Mouse (Mus musculus): Measurements from ENCODE around the gene Cdk8.

DNA sequence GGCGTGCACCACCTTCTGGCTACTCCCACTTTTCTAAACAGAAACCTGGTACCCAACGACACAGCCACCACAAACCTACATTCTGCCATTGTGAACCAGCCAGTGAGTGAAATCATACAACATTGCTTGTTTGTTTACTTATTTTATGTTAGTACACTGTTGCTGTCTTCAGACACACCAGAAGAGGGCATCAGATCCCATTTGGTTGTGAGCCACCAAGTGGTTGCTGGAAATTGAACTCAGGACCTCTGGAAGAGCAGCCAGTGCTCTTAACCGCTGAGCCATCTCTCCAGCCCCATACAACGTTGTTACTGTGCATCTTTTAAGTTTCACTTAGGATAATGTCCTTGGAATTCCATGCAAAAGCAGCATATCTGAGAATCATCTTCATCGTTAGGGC is 98.5 kb downstream of the Cdk8 start:
- TF ChIP-seq CTCF (IDR thresholded peaks at IDR 0.05; ENCODE audit: low read depth, low read length) (no peak), GATA1 (IDR thresholded peaks at IDR 0.05; ENCODE audit: borderline replicate concordance, low read length) (no peak), GATA2 (IDR thresholded peaks at IDR 0.05; ENCODE audit: borderline replicate concordance, low read depth, low read length) (no peak)

Measured in G1E (cell line).